Mouse (Mus musculus): ENCODE data around the gene Smyd2. TPM values are rescaled to one million over a fixed set of nuclear protein-coding genes. Genes with fewer than 3 reads are reported as not detected.
A peak's percentile ranks its signal among the peaks of the same experiment; 100 is the strongest.

Gene Smyd2
- polyA plus RNA-seq, 1 experiment from 2014 or later = 98.4 TPM

- no peak overlapping the region for H3K27ac ChIP-seq
- no peak overlapping the region for H3K9ac ChIP-seq
- no peak for ATAC-seq (ENCODE audit: insufficient number of reproducible peaks, insufficient read depth, low FRiP score, low TSS enrichment, low read depth)
- H3K36me3 ChIP-seq = peaks cover 5% of the 10 kb centered on the region
- H3K9me3 ChIP-seq = no peaks in the 10 kb centered on the region
- H3K27me3 ChIP-seq = no peaks in the 10 kb centered on the region
- no peak overlapping the region for H3K4me2 ChIP-seq
- no peak overlapping the region for H3K4me3 ChIP-seq
- 54% methylated on average over 4 of the region's 4 CpGs for WGBS
- H3K4me1 ChIP-seq = peaks cover 47% of the 10 kb centered on the region
Observed at GRCm38 (mm10) chr1:189917126-189917500, 5.0 kb downstream of the Smyd2 start.

GRCm38 (mm10) chr1:189916422-189917125, 5.6 kb downstream of the Smyd2 start:
- no peak overlapping the region for H3K27ac ChIP-seq
- ATAC-seq (ENCODE audit: insufficient number of reproducible peaks, insufficient read depth, low FRiP score, low TSS enrichment, low read depth) = no peak
- H3K36me3 ChIP-seq = peaks cover 5% of the 10 kb centered on the region
- H3K9ac ChIP-seq = no peak overlapping the region
- WGBS = 62% methylated on average over 10 of the region's 10 CpGs
- H3K4me2 ChIP-seq = no peak overlapping the region
- no peaks in the 10 kb centered on the region for H3K9me3 ChIP-seq
- H3K4me1 ChIP-seq = peaks cover 47% of the 10 kb centered on the region
- H3K27me3 ChIP-seq = no peaks in the 10 kb centered on the region
- no peak overlapping the region for H3K4me3 ChIP-seq

GRCm38 (mm10) chr1:189913093-189913760, 8.9 kb downstream of the Smyd2 start:
- no peaks in the 10 kb centered on the region for H3K9me3 ChIP-seq
- H3K4me3 ChIP-seq = no peak overlapping the region
- no peak overlapping the region for H3K4me2 ChIP-seq
- no peaks in the 10 kb centered on the region for H3K27me3 ChIP-seq
- WGBS = 85% methylated on average over 21 of the region's 21 CpGs
- H3K36me3 ChIP-seq = peaks cover 16% of the 10 kb centered on the region
- H3K9ac ChIP-seq = no peak overlapping the region
- no peak overlapping the region for H3K27ac ChIP-seq
- peaks cover 30% of the 10 kb centered on the region for H3K4me1 ChIP-seq
- no peak for ATAC-seq (ENCODE audit: insufficient number of reproducible peaks, insufficient read depth, low FRiP score, low TSS enrichment, low read depth)

DNA sequence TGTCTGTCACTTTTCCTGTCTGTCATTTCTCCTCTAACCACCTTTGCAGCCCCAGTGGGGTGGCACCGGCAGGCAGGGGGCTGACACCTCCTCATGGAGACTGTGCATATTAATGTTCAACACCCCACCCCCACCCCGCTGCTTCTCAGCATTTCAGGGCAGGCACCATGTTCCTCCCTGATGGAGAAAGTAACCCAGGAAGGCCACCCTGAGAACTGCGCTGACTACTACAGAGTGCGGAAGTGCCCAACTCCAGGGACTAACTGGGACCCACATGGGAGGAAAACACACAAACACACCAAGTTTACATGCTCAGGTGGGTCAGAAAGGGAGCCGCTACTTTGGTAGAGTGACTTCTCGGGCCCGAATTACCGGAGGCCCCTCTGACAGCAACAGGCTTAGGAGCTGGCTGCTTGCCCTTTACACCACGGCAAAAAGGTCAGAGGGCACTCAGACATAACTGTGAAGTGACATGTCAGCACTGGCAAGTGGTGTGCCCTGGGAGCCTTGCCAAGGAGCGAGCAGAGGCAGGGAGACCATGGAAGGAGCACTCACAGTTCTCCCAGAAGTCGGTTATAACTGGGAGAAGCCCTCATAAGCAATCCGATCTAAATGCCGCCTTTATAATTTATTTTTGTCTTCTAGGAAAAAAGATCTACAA, 11.3 kb downstream of the Smyd2 start:
- ATAC-seq (ENCODE audit: insufficient number of reproducible peaks, insufficient read depth, low FRiP score, low TSS enrichment, low read depth) = no peak
- H3K4me2 ChIP-seq = no peak overlapping the region
- H3K9me3 ChIP-seq = no peaks in the 10 kb centered on the region
- peaks cover 15% of the 10 kb centered on the region; the same call in 1 of the 2 replicates for H3K4me1 ChIP-seq
- no peaks in the 10 kb centered on the region for H3K27me3 ChIP-seq
- peaks cover 18% of the 10 kb centered on the region for H3K36me3 ChIP-seq
- 71% methylated on average over 13 of the region's 13 CpGs for WGBS
- no peak overlapping the region for H3K9ac ChIP-seq
- no peak overlapping the region for H3K4me3 ChIP-seq
- no peak overlapping the region for H3K27ac ChIP-seq

DNA sequence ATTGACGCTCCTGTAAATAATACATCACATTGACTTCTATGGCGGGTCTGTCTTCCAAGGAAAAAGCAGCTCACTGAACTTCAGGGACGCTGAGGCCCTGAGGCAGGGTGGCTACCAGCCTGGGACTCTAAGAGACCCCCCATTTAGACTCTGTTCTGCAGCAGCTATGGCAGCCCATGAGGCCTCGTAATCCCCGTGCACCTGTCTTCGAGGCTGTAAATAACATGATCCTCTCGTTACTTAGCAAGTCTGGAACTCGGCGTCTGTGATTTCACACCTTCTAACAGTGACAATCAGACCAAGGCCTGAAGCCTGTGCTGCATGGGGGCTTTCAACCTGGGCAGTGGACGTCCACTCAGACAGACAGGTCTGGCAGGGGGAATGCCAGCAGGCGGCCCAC, 19.0 kb downstream of the Smyd2 start:
- Histone ChIP-seq H3K4me2 (no peak overlapping the region), H3K27me3 (no peaks in the 10 kb centered on the region), H3K9ac (no peak overlapping the region), H3K9me3 (no peaks in the 10 kb centered on the region), H3K4me1 (0 out of 2 replicates have a peak, but pooled peaks cover 9% of the 10 kb centered on the region), H3K4me3 (no peak overlapping the region), H3K27ac (no peak overlapping the region), H3K36me3 (peaks cover 26% of the 10 kb centered on the region)
- WGBS = 87% methylated on average over 11 of the region's 11 CpGs
- ATAC-seq (ENCODE audit: insufficient number of reproducible peaks, insufficient read depth, low FRiP score, low TSS enrichment, low read depth) = no peak

- Histone ChIP-seq H3K4me3 (no peak overlapping the region), H3K9me3 (no peaks in the 10 kb centered on the region), H3K27me3 (no peaks in the 10 kb centered on the region), H3K4me2 (no peak overlapping the region), H3K27ac (no peak overlapping the region), H3K36me3 (peaks cover 28% of the 10 kb centered on the region), H3K4me1 (0 out of 2 replicates have a peak, but pooled peaks cover 9% of the 10 kb centered on the region), H3K9ac (no peak overlapping the region)
- WGBS = 79% methylated on average over 9 of the region's 9 CpGs
- ATAC-seq (ENCODE audit: insufficient number of reproducible peaks, insufficient read depth, low FRiP score, low TSS enrichment, low read depth) = no peak
Observed at GRCm38 (mm10) chr1:189902413-189902812, 19.8 kb downstream of the Smyd2 start.

DNA sequence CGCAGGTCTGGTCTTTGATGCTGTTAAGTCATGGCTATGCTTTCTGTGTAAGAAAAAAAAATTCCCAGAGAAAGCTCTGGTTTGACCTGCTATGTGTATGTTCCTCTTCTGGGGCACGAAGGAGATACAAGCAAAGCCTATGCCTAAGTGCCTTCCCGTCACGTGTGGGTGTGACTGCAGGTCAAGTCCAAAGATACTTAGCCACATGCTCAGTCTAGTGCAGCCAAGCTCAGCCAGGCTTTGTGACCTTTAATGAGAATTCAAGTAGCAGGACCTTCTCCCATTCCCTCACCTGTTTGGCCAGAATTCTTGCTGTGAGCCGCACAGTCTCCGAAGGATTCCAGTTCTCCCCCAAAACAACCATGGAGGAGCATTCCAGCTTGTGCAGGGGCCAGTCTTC, 22.6 kb downstream of the Smyd2 start:
- ATAC-seq (ENCODE audit: insufficient number of reproducible peaks, insufficient read depth, low FRiP score, low TSS enrichment, low read depth) = no peak
- WGBS = 94% methylated on average over 6 of the region's 6 CpGs

DNA sequence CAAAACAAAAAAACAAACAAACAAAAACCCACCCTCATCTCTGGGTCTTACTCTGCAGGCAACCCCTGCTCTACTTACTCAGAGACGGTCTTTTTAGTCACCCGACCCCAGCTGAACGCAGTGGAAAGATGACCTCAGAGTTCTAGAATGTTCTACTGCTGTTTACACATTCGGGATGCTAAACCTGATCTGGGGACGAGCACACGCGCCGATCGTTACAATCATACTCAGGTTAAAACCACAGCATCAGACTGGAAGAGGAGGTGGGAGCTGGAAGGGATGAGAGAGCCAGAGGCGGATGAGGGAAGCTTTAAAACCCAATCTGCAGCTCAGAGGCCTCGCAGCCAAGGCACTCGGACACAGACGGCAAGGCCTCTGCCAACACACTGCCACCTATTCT, 23.5 kb downstream of the Smyd2 start:
- WGBS = 67% methylated on average over 13 of the region's 13 CpGs
- H3K36me3 ChIP-seq = peaks cover 54% of the 10 kb centered on the region
- H3K27ac ChIP-seq = no peak overlapping the region
- H3K4me3 ChIP-seq = no peak overlapping the region
- 0 out of 2 replicates have a peak, but pooled peaks cover 9% of the 10 kb centered on the region for H3K4me1 ChIP-seq
- H3K4me2 ChIP-seq = no peak overlapping the region
- H3K9ac ChIP-seq = peak overlapping the region; percentile 4; the same call in 1 of the 2 replicates
- H3K9me3 ChIP-seq = no peaks in the 10 kb centered on the region
- no peak for ATAC-seq (ENCODE audit: insufficient number of reproducible peaks, insufficient read depth, low FRiP score, low TSS enrichment, low read depth)
- H3K27me3 ChIP-seq = no peaks in the 10 kb centered on the region

More for the DNA sequence above, 22.6 kb downstream of the Smyd2 start:
- Histone ChIP-seq H3K9ac (no peak overlapping the region), H3K4me2 (no peak overlapping the region), H3K9me3 (no peaks in the 10 kb centered on the region), H3K4me3 (no peak overlapping the region), H3K36me3 (peaks cover 50% of the 10 kb centered on the region), H3K27ac (no peak overlapping the region), H3K27me3 (no peaks in the 10 kb centered on the region), H3K4me1 (0 out of 2 replicates have a peak, but pooled peaks cover 9% of the 10 kb centered on the region)

GRCm38 (mm10) chr1:189897861-189898260, 24.3 kb downstream of the Smyd2 start:
- H3K4me3 ChIP-seq = no peak overlapping the region
- H3K27me3 ChIP-seq = no peaks in the 10 kb centered on the region
- ATAC-seq (ENCODE audit: insufficient number of reproducible peaks, insufficient read depth, low FRiP score, low TSS enrichment, low read depth) = no peak
- 0 out of 2 replicates have a peak, but pooled peaks cover 9% of the 10 kb centered on the region for H3K4me1 ChIP-seq
- peaks cover 58% of the 10 kb centered on the region for H3K36me3 ChIP-seq
- 66% methylated on average over 9 of the region's 9 CpGs for WGBS
- no peaks in the 10 kb centered on the region for H3K9me3 ChIP-seq
- no peak overlapping the region for H3K4me2 ChIP-seq
- H3K27ac ChIP-seq = no peak overlapping the region
- H3K9ac ChIP-seq = no peak overlapping the region

DNA sequence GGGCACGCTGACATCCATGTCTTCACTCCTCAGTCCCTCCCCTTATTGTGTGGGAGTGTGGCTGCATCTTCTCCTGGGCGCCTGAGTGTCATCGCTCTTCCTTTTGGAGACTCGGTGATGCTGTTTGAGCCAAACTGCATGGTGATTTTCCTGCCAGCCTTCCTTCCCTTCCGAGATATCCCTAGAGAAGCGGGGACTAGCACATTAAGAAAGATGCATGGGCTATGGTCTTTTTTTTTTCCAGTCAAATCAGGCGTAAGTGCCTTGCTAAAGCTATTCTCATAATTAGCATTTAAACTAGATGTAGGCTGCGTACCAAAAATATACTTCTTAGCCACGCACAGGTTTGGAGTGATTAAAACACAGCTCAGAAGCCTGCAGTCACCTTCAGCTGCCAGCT, 28.0 kb downstream of the Smyd2 start:
- WGBS = 82% methylated on average over 9 of the region's 9 CpGs
- Histone ChIP-seq H3K4me2 (no peak overlapping the region), H3K4me1 (peaks cover 8% of the 10 kb centered on the region; the same call in 1 of the 2 replicates), H3K9me3 (no peaks in the 10 kb centered on the region), H3K27me3 (no peaks in the 10 kb centered on the region), H3K4me3 (no peak overlapping the region), H3K9ac (no peak overlapping the region), H3K36me3 (peaks cover 53% of the 10 kb centered on the region), H3K27ac (no peak overlapping the region)
- no peak for ATAC-seq (ENCODE audit: insufficient number of reproducible peaks, insufficient read depth, low FRiP score, low TSS enrichment, low read depth)

DNA sequence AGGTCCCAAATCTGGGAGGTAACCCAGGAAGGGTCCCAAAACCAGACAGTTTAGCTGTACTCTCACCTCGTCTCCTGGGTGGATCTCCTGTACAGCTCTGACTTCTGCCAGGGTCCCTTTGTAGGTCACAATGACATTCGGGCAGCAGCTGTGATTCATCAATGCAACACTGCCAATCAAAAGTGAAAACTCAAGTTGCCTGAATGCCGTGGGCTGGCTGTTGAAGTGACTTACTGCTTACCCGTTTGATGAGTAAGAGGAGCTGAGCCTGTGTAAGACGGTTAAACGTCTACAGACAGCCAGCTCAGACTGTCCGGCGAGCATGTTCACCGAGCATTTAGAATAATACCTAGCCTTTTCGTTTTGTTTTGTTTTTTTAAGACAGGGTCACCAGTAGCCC, 33.4 kb downstream of the Smyd2 start:
- Histone ChIP-seq H3K27ac (no peak overlapping the region), H3K36me3 (peaks cover 37% of the 10 kb centered on the region), H3K9me3 (no peaks in the 10 kb centered on the region), H3K4me1 (peaks cover 11% of the 10 kb centered on the region; the same call in 1 of the 2 replicates), H3K27me3 (no peaks in the 10 kb centered on the region), H3K9ac (no peak overlapping the region), H3K4me2 (no peak overlapping the region), H3K4me3 (no peak overlapping the region)
- 52% methylated on average over 10 of the region's 10 CpGs for WGBS
- ATAC-seq (ENCODE audit: insufficient number of reproducible peaks, insufficient read depth, low FRiP score, low TSS enrichment, low read depth) = no peak
